Mouse (Mus musculus): ENCODE data around the gene Tlr9.

- TF ChIP-seq CTCF (IDR thresholded peaks at IDR 0.05; ENCODE audit: control insufficient read depth, insufficient read depth, low read length): no peak
- no peak for TF ChIP-seq POLR2A (IDR thresholded peaks at IDR 0.05; ENCODE audit: borderline replicate concordance, control insufficient read depth, low read depth, low read length)
These were observed 9.4 kb downstream of the Tlr9 start for GRCm38 (mm10) chr9:106231816-106232215.

All from bone marrow, adult 2 months (tissue).